In genomic region chr4:150655989-150656388, GRCm38 (mm10) we compare ENCODE assay signal across 8 mouse cellular contexts. TPM values are rescaled to one million over a fixed set of nuclear protein-coding genes. Genes with fewer than 3 reads are reported as not detected.
DNase-seq lines count a peak whose midpoint lies in the region; ATAC-seq and TF ChIP-seq lines count a peak whose summit lies in the region.

No protein-coding gene starts in this region.

- H3K36me3 ChIP-seq in hindbrain, embryonic 16.5 days (ENCODE audit: control insufficient read depth, insufficient read depth, low read length): no peaks in the 10 kb centered on the region

- POLR2A ChIA-PET in Patski (lab: Charles Lee): interaction anchor here (0.7 kb wide), 1 partner anchor 199 kb away, joined by 6 read pairs; no protein-coding TSS in a partner anchor

- no peak for ATAC-seq in Patski
- ATAC-seq in hindbrain, embryonic 16.5 days: peak; percentile 78

- H3K9ac ChIP-seq in hindbrain, embryonic 16.5 days (ENCODE audit: low read depth, low read length): 0 out of 2 replicates have a peak overlapping the region, but pooled peaks have one; percentile 2

- H3K4me3 ChIP-seq in hindbrain, embryonic 16.5 days (ENCODE audit: low read length): no peak overlapping the region

- peak; percentile 28 for DNase-seq in Patski (ENCODE audit: low read depth, low spot score)
- DNase-seq in cerebellum, postnatal 36 days: peak; percentile 84 to 86
- DNase-seq in gastrocnemius, adult 18-20 months (ENCODE audit: low spot score): peak; percentile 80
- DNase-seq in left cerebral cortex, adult 11 months (ENCODE audit: low spot score): peak; percentile 67
- peak; percentile 90 for DNase-seq in lung, postnatal 4 days
- peak; percentile 84 for DNase-seq in retina, postnatal 1 day
- DNase-seq in thymus, postnatal 4 days: peak; percentile 92

- in situ Hi-C loops in Patski (cut with MboI; ENCODE audit: low pct_unique_long_range_greater_than_20kb): loop anchor here (5.0 kb wide), 3 partner anchors 51 to 311 kb away; no protein-coding TSS in a partner anchor

- no peak overlapping the region for H3K27ac ChIP-seq in hindbrain, embryonic 16.5 days (ENCODE audit: low read depth, low read length)

- 4% methylated on average over 17 of the region's 17 CpGs for WGBS in hindbrain, embryonic 16.5 days

- CTCF ChIA-PET in Patski (lab: Charles Lee): interaction anchor here (0.6 to 1.6 kb wide), 8 partner anchors 9 to 310 kb away, joined by 3 to 8 read pairs (median 5); no protein-coding TSS in a partner anchor

- peak overlapping the region; percentile 31; the same call in 1 of the 2 replicates for H3K4me2 ChIP-seq in hindbrain, embryonic 16.5 days (ENCODE audit: low read length)

- H3K4me1 ChIP-seq in hindbrain, embryonic 16.5 days (ENCODE audit: control insufficient read depth, insufficient read depth, low read depth, low read length): peaks cover 5% of the 10 kb centered on the region

- no peaks in the 10 kb centered on the region for H3K27me3 ChIP-seq in Patski
- no peaks in the 10 kb centered on the region; the same call in none of the 2 replicates for H3K27me3 ChIP-seq in hindbrain, embryonic 16.5 days (replicated peaks; ENCODE audit: control insufficient read depth, insufficient read depth, low read length)

- no peaks in the 10 kb centered on the region; the same call in 1 of the 2 replicates for H3K9me3 ChIP-seq in hindbrain, embryonic 16.5 days (ENCODE audit: control insufficient read depth, low read length)

- TF ChIP-seq CTCF in Patski (IDR thresholded peaks at IDR 0.05): peak; percentile 70

RNA-seq across cellular contexts. Expression of gene Slc45a1, which starts 4.0 kb away (rescaled TPM):
- not detected for polyA plus RNA-seq in Patski (2021)
- not detected for total RNA-seq in gastrocnemius, adult 18-20 months (2021)
- 44.7 and 46.7 TPM in 2 replicates for polyA plus RNA-seq in hindbrain, embryonic 16.5 days (2015; fragmentation: Nextera tagmentation; extraction: Ambion mirVana)

Comparison
In these comparisons a context has a peak if more than half of its experiments do, and no peak if none do; other contexts are left out.
1. DNase-seq: peak in every context shown above with its lines; median percentile 92 in thymus, postnatal 4 days; 90 in lung, postnatal 4 days; 85 in cerebellum, postnatal 36 days; 84 in retina, postnatal 1 day; 80 in gastrocnemius, adult 18-20 months; 67 in left cerebral cortex, adult 11 months; 28 in Patski.
2. RNA of gene Slc45a1, which starts 4.0 kb away (polyA plus RNA-seq): 44.7 to 46.7 TPM in hindbrain, embryonic 16.5 days; not detected in Patski (single experiment); every median in the first group is over 10 times any median in the second.